ENCODE assay signal across 17 mouse cellular contexts in genomic region chr3:131656032-131656431, GRCm38 (mm10).
"Had no signal": no experiment of that assay in that cellular context is flagged by ENCODE, and none has a peak within 500 bp of the region (broad histone marks: within the 10 kb centered on the region; RNA-seq: fewer than 3 reads in every experiment).

No protein-coding gene starts in this region.

- DNase-seq: kidney, postnatal 10 days; kidney, postnatal 4 days; liver; lung, adult 2 months; lung, postnatal 36 days; right cerebral cortex, adult 18-20 months; right cerebral cortex, postnatal 25 days; thymus, adult 2 months; thymus, postnatal 25 days had no signal

- H3K4me1 ChIP-seq: liver, embryonic 15.5 days; midbrain, embryonic 13.5 days; neural tube, embryonic 15.5 days had no signal

- ATAC-seq: lung, postnatal 0 days; midbrain, embryonic 13.5 days had no signal

- H3K4me3 ChIP-seq: layer of hippocampus, adult 2 months; limb, embryonic 12.5 days; liver, embryonic 15.5 days; midbrain, embryonic 13.5 days; myocyte; neural tube, embryonic 15.5 days had no signal

- H3K27me3 ChIP-seq: limb, embryonic 12.5 days; liver, embryonic 15.5 days; midbrain, embryonic 13.5 days; neural tube, embryonic 15.5 days had no signal

- H3K36me3 ChIP-seq: limb, embryonic 12.5 days; liver, embryonic 15.5 days; midbrain, embryonic 13.5 days; neural tube, embryonic 15.5 days had no signal

- H3K4me2 ChIP-seq: limb, embryonic 12.5 days; liver, embryonic 15.5 days; midbrain, embryonic 13.5 days; neural tube, embryonic 15.5 days had no signal

- H3K9me3 ChIP-seq: limb, embryonic 12.5 days; liver, embryonic 15.5 days; midbrain, embryonic 13.5 days; neural tube, embryonic 15.5 days had no signal

- H3K9ac ChIP-seq: limb, embryonic 12.5 days; liver, embryonic 15.5 days; midbrain, embryonic 13.5 days; neural tube, embryonic 15.5 days had no signal

- H3K27ac ChIP-seq: layer of hippocampus, adult 2 months; limb, embryonic 12.5 days; liver, embryonic 15.5 days; midbrain, embryonic 13.5 days; neural tube, embryonic 15.5 days; stomach, postnatal 0 days had no signal
